In genomic region chr6:146909725-146910489, GRCm38 (mm10) we compare ENCODE assay signal across 21 mouse cellular contexts. TPM values are rescaled to one million over a fixed set of nuclear protein-coding genes. Genes with fewer than 3 reads are reported as not detected.
DNase-seq lines count a peak whose midpoint lies in the region; ATAC-seq and TF ChIP-seq lines count a peak whose summit lies in the region.
"Had no signal": no experiment of that assay in that cellular context is flagged by ENCODE, and none has a peak within 500 bp of the region (broad histone marks: within the 10 kb centered on the region; RNA-seq: fewer than 3 reads in every experiment).

No protein-coding gene starts in this region.

- DNase-seq in frontal cortex, postnatal 25 days (ENCODE audit: low spot score in 2 of 2): no peak
- peak; percentile 36 to 52 for DNase-seq in lung, adult 18-20 months
- DNase-seq in lung, postnatal 36 days: no peak
- peak; percentile 85 for DNase-seq in Muller cell, postnatal 12 days (ENCODE audit: inconsistent ontology term)
- no peak for DNase-seq in left cerebral cortex, postnatal 4 days
- DNase-seq: cerebellum, adult 2 months; kidney, adult 2 months; kidney, postnatal 25 days; lung, embryonic 14.5 days; thymus, postnatal 36 days had no signal

- H3K36me3 ChIP-seq in myocyte (ENCODE audit: control insufficient read depth, insufficient read depth): no peaks in the 10 kb centered on the region
- H3K36me3 ChIP-seq: embryonic facial prominence, embryonic 13.5 days; forebrain, embryonic 10.5 days; midbrain, embryonic 10.5 days; neural tube, embryonic 12.5 days had no signal

- H3K27me3 ChIP-seq in myocyte (ENCODE audit: control insufficient read depth, insufficient read depth, insufficient read length): no peaks in the 10 kb centered on the region
- H3K27me3 ChIP-seq: embryonic facial prominence, embryonic 13.5 days; neural tube, embryonic 12.5 days had no signal

- no peak for TF ChIP-seq POLR2A in myocyte (IDR thresholded peaks at IDR 0.05; ENCODE audit: insufficient read length, low read depth)

- no peak overlapping the region for H3K4me3 ChIP-seq in myocyte
- H3K4me3 ChIP-seq: embryonic facial prominence, embryonic 13.5 days; forebrain, embryonic 10.5 days; midbrain, embryonic 10.5 days; neural tube, embryonic 12.5 days had no signal

- intact Hi-C loops in left cerebral cortex, postnatal 4 days (cut with DNase I): no loop called here

- no peak overlapping the region for H3ac ChIP-seq in myocyte (ENCODE audit: control insufficient read depth, insufficient read length)

- ATAC-seq in frontal cortex, adult (ENCODE audit: low TSS enrichment): peak; percentile 55; the same call in 1 of the 2 replicates
- no peak for ATAC-seq in megakaryocyte progenitor cell, adult 5-6 weeks (replicated peaks; ENCODE audit: poor library complexity)

- H3K79me2 ChIP-seq in myocyte (ENCODE audit: control insufficient read depth, insufficient read depth): peaks cover 75% of the 10 kb centered on the region

- peak overlapping the region; percentile 74 for H3K4me2 ChIP-seq in myocyte (ENCODE audit: low read depth)
- H3K4me2 ChIP-seq: embryonic facial prominence, embryonic 13.5 days; liver, embryonic 11.5 days; lung, embryonic 14.5 days; neural tube, embryonic 12.5 days had no signal

TF ChIP-seq in myocyte, 11 proteins besides CTCF, POLR2A, EP300 and RAD21:
- TF ChIP-seq MYOD1 (IDR thresholded peaks at IDR 0.05; ENCODE audit: control insufficient read depth in 1 of 3, insufficient read length in 2 of 3, low read depth in 2 of 3): peak; percentile 31 to 81 (median 74)
- TF ChIP-seq TCF12 (IDR thresholded peaks at IDR 0.05; ENCODE audit: insufficient read depth, poor library complexity, severe bottlenecking): peak; percentile 86
- TF ChIP-seq USF1 (IDR thresholded peaks at IDR 0.05; ENCODE audit: low read depth): no peak
- TF ChIP-seq POLR2AphosphoS2 (IDR thresholded peaks at IDR 0.05; ENCODE audit: insufficient read length, low read depth): no peak
- TF ChIP-seq E2F4 (IDR thresholded peaks at IDR 0.05; ENCODE audit: insufficient read depth): no peak
- peak; percentile 43 for TF ChIP-seq MAX (IDR thresholded peaks at IDR 0.05; ENCODE audit: low read depth)
- TF ChIP-seq MYOG (IDR thresholded peaks at IDR 0.05; ENCODE audit: control insufficient read depth in 1 of 3, insufficient read depth in 1 of 3, insufficient read length in 2 of 3, low read depth in 2 of 3): peak in 2 of 3 experiments; percentile 71 to 81
- TF ChIP-seq TCF3 (IDR thresholded peaks at IDR 0.05; ENCODE audit: insufficient read length, low read depth): no peak
- no peak for TF ChIP-seq REST (IDR thresholded peaks at IDR 0.05; ENCODE audit: insufficient read depth, insufficient read length)
- TF ChIP-seq CEBPB (IDR thresholded peaks at IDR 0.05; ENCODE audit: insufficient read depth, poor library complexity, severe bottlenecking): peak; percentile 76
- no peak for TF ChIP-seq SRF (IDR thresholded peaks at IDR 0.05; ENCODE audit: control insufficient read depth, insufficient read length, low read depth)

RNA-seq across cellular contexts. Expression of gene Ppfibp1, which starts 21.6 kb away (rescaled TPM):
- 79.3 TPM for polyA plus RNA-seq in myocyte (2012; fragmentation: generic; extraction: Trizol)
- total RNA-seq in left cerebral cortex, postnatal 4 days (2021): 100 to 1,000 TPM; 106 to 114 TPM
- 6.8 and 9.5 TPM in 2 replicates for total RNA-seq in megakaryocyte progenitor cell, adult 5-6 weeks (2015)
- 9.8 and 19.6 TPM in 2 replicates for total RNA-seq in megakaryocyte progenitor cell, adult 5-6 weeks (2017)

RNA-seq across cellular contexts. Expression of gene 1700034J05Rik, which starts 44.3 kb away (rescaled TPM):
- polyA plus RNA-seq in myocyte (2012; fragmentation: generic; extraction: Trizol): 0.02 TPM
- not detected for total RNA-seq in left cerebral cortex, postnatal 4 days (2021)
- total RNA-seq in megakaryocyte progenitor cell, adult 5-6 weeks (2015): not detected in 2 replicates
- not detected in 2 replicates for total RNA-seq in megakaryocyte progenitor cell, adult 5-6 weeks (2017)
- total RNA-seq: common myeloid progenitor, adult 5-6 weeks; layer of hippocampus, postnatal 10 days; left cerebral cortex, postnatal 25 days had no signal
- polyA plus RNA-seq: cerebellum, adult 2 months; kidney, adult 2 months had no signal

Comparison
In these comparisons a context has a peak if more than half of its experiments do, and no peak if none do; other contexts are left out.
1. DNase-seq: peak in lung, adult 18-20 months (2 of 2) and Muller cell, postnatal 12 days (single experiment); none in frontal cortex, postnatal 25 days (0 of 2), lung, postnatal 36 days (single experiment) and left cerebral cortex, postnatal 4 days (single experiment).
2. RNA of gene Ppfibp1, which starts 21.6 kb away (total RNA-seq): 106 to 114 TPM in left cerebral cortex, postnatal 4 days; 6.8 to 19.6 TPM in megakaryocyte progenitor cell, adult 5-6 weeks; every median in the first group is over 4 times any median in the second.